Mouse (Mus musculus): Measurements from ENCODE around the gene Rpl9-ps6. TPM values are rescaled to one million over a fixed set of nuclear protein-coding genes. Genes with fewer than 3 reads are reported as not detected.

Rpl9-ps6 gene
- polyA plus RNA-seq, 1 experiment, result not detected

DNA sequence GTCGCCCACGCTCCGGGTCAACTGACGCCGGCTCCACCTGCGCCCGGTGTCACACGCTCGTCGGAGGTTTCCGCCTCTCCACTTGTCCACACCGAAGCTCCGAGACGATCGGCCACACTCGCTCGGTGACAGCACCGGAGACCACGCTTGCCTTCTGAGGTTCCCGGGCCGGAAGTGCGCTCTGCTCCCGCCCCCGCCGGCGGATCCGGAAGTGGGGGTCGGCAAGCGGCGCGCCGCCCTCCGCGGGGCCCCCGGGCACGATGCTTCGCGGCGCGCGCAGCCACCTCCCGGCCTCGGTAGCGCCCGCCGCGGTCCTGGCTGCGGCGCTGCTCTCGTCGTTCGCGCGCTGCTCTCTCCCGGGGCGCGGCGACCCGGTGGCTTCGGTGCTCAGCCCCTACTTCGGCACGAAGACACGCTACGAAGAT is 19.3 kb upstream of the Rpl9-ps6 start, which contains the start of gene Minpp1:
Gene Minpp1 (plus strand): TSS at position 89 of the 425 bp plus-strand sequence.
- TF ChIP-seq POLR2A (IDR thresholded peaks at IDR 0.05; ENCODE audit: insufficient read depth, low read depth, low read length), result peak; percentile 92
- no peak for TF ChIP-seq CTCF (IDR thresholded peaks at IDR 0.05; ENCODE audit: insufficient read depth, low read depth, low read length)
- Histone ChIP-seq H3K27ac (ENCODE audit: insufficient read depth, low read depth, low read length) (peak within 1 kb of the TSS; percentile 43), H3K4me3 (ENCODE audit: insufficient read depth, low read depth, low read length) (peak within 1 kb of the TSS; percentile 62), H3K4me1 (ENCODE audit: control insufficient read depth, insufficient read depth, low read length) (peaks cover 6% of the 10 kb centered on the region; the same call in 1 of the 2 replicates)
- WGBS, result under 1% methylated on average over 64 of the region's 64 CpGs

DNA sequence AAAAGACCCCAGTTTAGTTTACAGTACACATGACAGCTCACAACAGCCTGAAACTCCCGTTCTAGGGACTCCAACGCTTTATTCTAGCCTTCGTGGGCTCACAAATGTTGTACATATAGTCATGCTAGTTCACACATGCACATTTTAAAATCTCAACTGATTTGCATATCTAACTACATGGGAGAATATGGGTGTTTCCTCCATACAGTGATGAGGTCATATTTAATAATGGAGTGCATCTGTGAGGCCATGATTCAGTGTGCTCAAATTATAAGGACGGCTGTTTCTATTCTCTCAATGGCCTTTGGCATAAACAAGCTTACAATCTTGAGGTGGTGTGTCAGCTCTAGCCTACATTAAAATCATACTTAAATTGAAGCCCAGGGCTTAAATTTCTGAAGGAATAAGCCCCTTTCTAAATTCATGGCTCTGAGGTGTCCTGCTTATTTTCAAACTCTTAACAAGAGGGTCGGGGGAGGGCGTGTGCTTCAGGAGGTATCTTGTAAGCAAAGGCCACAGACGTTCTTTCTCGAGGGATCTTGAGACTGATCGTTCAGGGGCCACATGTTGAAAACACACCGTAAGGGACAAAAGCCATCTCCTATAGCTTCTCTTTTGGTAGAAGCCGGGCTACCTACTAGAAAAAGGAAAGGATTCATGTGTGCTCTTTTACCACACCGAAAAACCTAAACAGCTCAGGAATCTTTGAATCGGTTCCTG is 18.7 kb upstream of the Rpl9-ps6 start:
- Histone ChIP-seq H3K4me1 (ENCODE audit: control insufficient read depth, insufficient read depth, low read length) (peaks cover 6% of the 10 kb centered on the region; the same call in 1 of the 2 replicates), H3K4me3 (ENCODE audit: insufficient read depth, low read depth, low read length) (peak overlapping the region; percentile 62), H3K27ac (ENCODE audit: insufficient read depth, low read depth, low read length) (0 out of 2 replicates have a peak overlapping the region, but pooled peaks have one; percentile 32)
- TF ChIP-seq POLR2A (IDR thresholded peaks at IDR 0.05; ENCODE audit: insufficient read depth, low read depth, low read length) (no peak), CTCF (IDR thresholded peaks at IDR 0.05; ENCODE audit: insufficient read depth, low read depth, low read length) (no peak)
- WGBS, result 13% methylated on average over 13 of the region's 13 CpGs

DNA sequence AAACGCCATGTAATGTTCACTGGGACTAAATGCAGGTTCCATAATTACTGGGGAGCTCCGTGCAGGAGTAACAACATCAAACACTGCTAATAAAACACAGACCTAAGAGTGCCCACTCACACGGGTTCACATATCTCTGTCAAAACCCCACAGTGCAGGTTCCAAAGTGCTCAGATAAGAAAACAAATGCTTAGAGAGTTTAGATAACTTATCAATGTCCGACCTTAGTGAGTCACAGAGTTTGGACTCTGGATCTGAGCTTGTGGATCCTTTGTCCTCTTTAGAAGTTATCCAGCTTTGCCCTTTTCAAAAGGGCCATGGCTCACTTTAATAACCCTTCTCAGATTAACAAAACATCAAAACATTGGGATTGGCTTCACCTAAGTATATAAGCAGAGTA is 15.1 kb upstream of the Rpl9-ps6 start:
- Histone ChIP-seq H3K27ac (ENCODE audit: insufficient read depth, low read depth, low read length) (no peak overlapping the region), H3K4me1 (ENCODE audit: control insufficient read depth, insufficient read depth, low read length) (no peaks in the 10 kb centered on the region), H3K4me3 (ENCODE audit: insufficient read depth, low read depth, low read length) (no peak overlapping the region)
- TF ChIP-seq CTCF (IDR thresholded peaks at IDR 0.05; ENCODE audit: insufficient read depth, low read depth, low read length), result no peak
- TF ChIP-seq POLR2A (IDR thresholded peaks at IDR 0.05; ENCODE audit: insufficient read depth, low read depth, low read length), result no peak
- WGBS, result 60% methylated on average over 4 of the region's 4 CpGs

DNA sequence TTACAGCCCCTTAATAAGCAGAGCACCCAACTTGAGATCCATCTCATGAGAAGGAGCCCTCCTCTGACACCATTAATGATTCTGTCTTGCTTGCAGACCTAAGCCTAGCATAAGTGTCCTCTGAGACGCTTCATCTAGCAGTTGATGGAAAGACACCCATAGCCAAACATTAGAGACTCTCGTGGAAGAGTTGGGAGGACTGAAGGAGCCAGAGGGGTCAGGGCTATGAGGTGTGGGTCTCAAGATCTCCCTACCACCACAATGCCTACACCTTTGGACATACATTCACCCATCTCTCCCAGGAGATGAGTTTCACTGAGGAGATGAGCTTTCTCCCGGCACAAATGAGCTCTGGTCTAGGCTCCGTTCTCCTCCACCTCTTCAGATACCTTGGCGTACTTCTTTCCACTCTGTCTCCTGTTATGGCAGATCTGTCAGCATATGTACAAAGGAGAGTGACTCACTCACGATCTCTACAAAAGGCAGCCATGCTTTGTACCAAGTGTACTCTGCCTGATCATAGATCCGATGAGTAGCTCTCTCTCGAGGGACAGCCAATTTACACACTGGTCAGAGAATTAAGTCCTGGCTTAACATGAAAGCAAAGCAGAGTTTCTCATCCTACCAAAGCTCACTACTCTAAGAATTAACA is 14.5 kb upstream of the Rpl9-ps6 start:
- no peak for TF ChIP-seq CTCF (IDR thresholded peaks at IDR 0.05; ENCODE audit: insufficient read depth, low read depth, low read length)
- no peak for TF ChIP-seq POLR2A (IDR thresholded peaks at IDR 0.05; ENCODE audit: insufficient read depth, low read depth, low read length)
- no peak overlapping the region for H3K27ac ChIP-seq (ENCODE audit: insufficient read depth, low read depth, low read length)
- 85% methylated on average over 8 of the region's 8 CpGs for WGBS
- H3K4me3 ChIP-seq (ENCODE audit: insufficient read depth, low read depth, low read length), result no peak overlapping the region
- no peaks in the 10 kb centered on the region for H3K4me1 ChIP-seq (ENCODE audit: control insufficient read depth, insufficient read depth, low read length)

DNA sequence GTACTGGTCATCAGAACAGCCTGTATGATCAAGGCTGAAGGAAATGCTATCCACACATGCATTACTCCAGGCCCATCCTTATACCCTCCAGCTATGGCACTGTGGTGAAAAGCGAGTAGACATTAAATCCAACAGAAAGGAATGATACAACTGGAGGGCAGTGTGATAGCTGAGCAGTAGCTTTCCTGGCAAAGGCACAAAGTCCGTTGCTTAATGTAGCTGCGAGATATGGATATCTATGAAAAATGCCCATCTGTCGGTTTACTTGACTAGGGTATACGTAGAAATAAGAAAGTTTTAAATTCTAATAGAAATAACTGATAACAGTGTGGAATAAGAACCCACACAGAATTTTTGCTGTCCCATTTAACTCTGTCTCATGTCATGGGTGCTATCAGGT is 13.9 kb upstream of the Rpl9-ps6 start:
- no peak for TF ChIP-seq POLR2A (IDR thresholded peaks at IDR 0.05; ENCODE audit: insufficient read depth, low read depth, low read length)
- TF ChIP-seq CTCF (IDR thresholded peaks at IDR 0.05; ENCODE audit: insufficient read depth, low read depth, low read length), result no peak
- Histone ChIP-seq H3K4me3 (ENCODE audit: insufficient read depth, low read depth, low read length) (no peak overlapping the region), H3K4me1 (ENCODE audit: control insufficient read depth, insufficient read depth, low read length) (no peaks in the 10 kb centered on the region), H3K27ac (ENCODE audit: insufficient read depth, low read depth, low read length) (no peak overlapping the region)
- WGBS, result 93% methylated on average over 5 of the region's 5 CpGs

DNA sequence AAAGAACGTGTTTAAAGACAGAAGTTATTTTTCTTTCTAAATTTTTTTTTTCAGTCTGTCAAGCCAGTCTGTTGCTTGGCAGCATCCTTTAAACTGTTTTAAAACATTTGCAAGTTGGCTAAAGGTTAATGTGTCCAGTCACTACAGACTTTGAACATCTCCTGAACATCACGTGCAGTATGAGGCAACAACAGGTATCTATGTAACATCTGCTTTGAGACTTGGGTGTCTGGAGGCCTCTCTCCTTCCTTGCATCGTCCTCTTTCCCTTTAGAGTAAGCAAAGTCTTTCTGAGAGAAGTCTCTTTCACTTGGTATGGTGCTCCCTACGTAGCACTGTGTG is 10.3 kb upstream of the Rpl9-ps6 start:
- TF ChIP-seq CTCF (IDR thresholded peaks at IDR 0.05; ENCODE audit: insufficient read depth, low read depth, low read length), result no peak
- no peak for TF ChIP-seq POLR2A (IDR thresholded peaks at IDR 0.05; ENCODE audit: insufficient read depth, low read depth, low read length)
- no peaks in the 10 kb centered on the region for H3K4me1 ChIP-seq (ENCODE audit: control insufficient read depth, insufficient read depth, low read length)
- 81% methylated on average over 4 of the region's 4 CpGs for WGBS
- no peak overlapping the region for H3K27ac ChIP-seq (ENCODE audit: insufficient read depth, low read depth, low read length)
- no peak overlapping the region for H3K4me3 ChIP-seq (ENCODE audit: insufficient read depth, low read depth, low read length)

DNA sequence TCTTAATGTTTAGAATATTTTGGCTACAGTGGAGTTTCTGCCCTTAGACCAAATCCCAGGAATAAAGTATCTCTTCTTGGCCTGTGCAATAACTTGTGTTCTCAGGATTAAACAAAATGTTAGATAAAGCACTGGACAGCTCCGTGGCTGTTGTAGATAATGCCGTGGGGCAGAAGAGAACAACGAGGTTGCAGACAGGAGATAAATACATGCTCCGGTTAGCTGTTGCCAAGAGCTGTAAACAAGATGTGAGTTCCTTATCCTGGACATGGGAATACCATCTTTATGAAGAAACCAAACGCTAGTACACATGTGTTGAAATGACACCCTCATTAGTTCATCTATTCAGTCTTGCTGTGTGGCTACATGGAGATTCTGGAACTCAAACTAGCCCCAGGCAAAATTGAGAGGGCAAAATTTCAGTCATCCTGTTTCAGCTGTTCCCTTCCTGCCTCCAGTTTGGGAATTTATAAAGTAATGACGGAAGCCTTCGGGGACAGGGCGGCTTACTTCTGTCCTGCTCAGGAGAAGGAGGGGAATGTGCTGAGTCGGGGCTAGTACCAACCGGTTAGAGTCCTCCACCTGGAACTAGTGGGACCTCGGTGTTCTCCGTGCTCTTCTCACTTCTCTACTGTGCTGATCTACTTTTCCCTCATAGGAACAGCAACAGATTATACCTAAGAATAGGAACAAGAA is 9.8 kb upstream of the Rpl9-ps6 start:
- TF ChIP-seq POLR2A (IDR thresholded peaks at IDR 0.05; ENCODE audit: insufficient read depth, low read depth, low read length) (no peak), CTCF (IDR thresholded peaks at IDR 0.05; ENCODE audit: insufficient read depth, low read depth, low read length) (no peak)
- no peak overlapping the region for H3K27ac ChIP-seq (ENCODE audit: insufficient read depth, low read depth, low read length)
- WGBS, result 89% methylated on average over 12 of the region's 12 CpGs

DNA sequence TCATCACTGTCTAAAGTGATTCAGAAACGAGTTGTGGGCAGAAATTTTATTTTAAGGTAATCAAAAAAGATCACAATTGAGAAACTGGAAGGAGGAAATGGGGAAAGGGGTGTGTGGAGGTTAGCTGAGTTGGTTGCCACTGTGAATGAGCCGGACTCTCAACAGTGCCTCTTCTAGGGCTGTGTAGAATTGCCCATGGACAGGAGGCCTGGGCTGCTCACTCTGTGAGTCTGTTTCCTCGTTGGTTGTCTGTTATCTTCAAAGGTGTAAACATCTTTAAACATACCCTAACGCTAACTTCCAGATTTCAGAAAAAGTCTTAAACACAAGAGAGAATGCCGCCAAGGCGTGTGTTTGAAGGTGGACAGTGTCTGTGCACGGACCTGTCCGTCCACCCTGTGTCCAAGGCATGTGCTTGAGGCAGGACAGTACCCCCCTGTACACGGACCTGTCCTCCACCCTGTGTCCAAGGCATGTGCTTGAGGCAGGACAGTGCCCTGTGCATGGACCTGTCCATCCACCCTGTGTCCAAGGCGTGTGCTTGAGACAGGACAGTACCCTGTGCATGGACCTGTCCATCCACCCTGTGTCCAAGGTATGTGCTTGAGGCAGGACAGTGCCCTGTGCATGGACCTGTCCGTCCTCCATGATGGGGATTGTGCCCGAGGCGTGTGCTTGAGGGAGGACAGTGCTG is 4.3 kb upstream of the Rpl9-ps6 start:
- Histone ChIP-seq H3K4me1 (ENCODE audit: control insufficient read depth, insufficient read depth, low read length) (no peaks in the 10 kb centered on the region), H3K4me3 (ENCODE audit: insufficient read depth, low read depth, low read length) (no peak overlapping the region), H3K27ac (ENCODE audit: insufficient read depth, low read depth, low read length) (no peak overlapping the region)
- TF ChIP-seq CTCF (IDR thresholded peaks at IDR 0.05; ENCODE audit: insufficient read depth, low read depth, low read length) (no peak), POLR2A (IDR thresholded peaks at IDR 0.05; ENCODE audit: insufficient read depth, low read depth, low read length) (no peak)
- 87% methylated on average over 13 of the region's 13 CpGs for WGBS

More for the DNA sequence above, 9.8 kb upstream of the Rpl9-ps6 start:
- Histone ChIP-seq H3K4me1 (ENCODE audit: control insufficient read depth, insufficient read depth, low read length) (no peaks in the 10 kb centered on the region), H3K4me3 (ENCODE audit: insufficient read depth, low read depth, low read length) (no peak overlapping the region)

Measured in olfactory bulb, adult 2 months (tissue).